Mouse (Mus musculus): ENCODE results near the gene Gtf2f1.

Gtf2f1 gene

GRCm38 (mm10) chr17:56974708-56975240, 36.3 kb downstream of the Gtf2f1 start:
- DNase-seq (ENCODE audit: low spot score), result no peak

- no peak for DNase-seq (ENCODE audit: low spot score)
These were observed 37.0 kb downstream of the Gtf2f1 start for GRCm38 (mm10) chr17:56973956-56974707.

- DNase-seq (ENCODE audit: low spot score), result no peak
These were observed 41.0 kb downstream of the Gtf2f1 start for GRCm38 (mm10) chr17:56970081-56970480.

GRCm38 (mm10) chr17:56969321-56969720, 41.8 kb downstream of the Gtf2f1 start:
- DNase-seq (ENCODE audit: low spot score), result no peak

- no peak for DNase-seq (ENCODE audit: low spot score)
These were observed 47.4 kb downstream of the Gtf2f1 start for GRCm38 (mm10) chr17:56963646-56964045.

- no peak for DNase-seq (ENCODE audit: low spot score)
These were observed 48.3 kb downstream of the Gtf2f1 start for GRCm38 (mm10) chr17:56962642-56963405.

- DNase-seq (ENCODE audit: low spot score), result no peak
These were observed 49.2 kb downstream of the Gtf2f1 start for GRCm38 (mm10) chr17:56961880-56962279.

GRCm38 (mm10) chr17:56958667-56959066, 52.4 kb downstream of the Gtf2f1 start:
- no peak for DNase-seq (ENCODE audit: low spot score)

- DNase-seq (ENCODE audit: low spot score), result no peak
These were observed 53.2 kb downstream of the Gtf2f1 start for GRCm38 (mm10) chr17:56957763-56958429.

- DNase-seq (ENCODE audit: low spot score), result no peak
These were observed 56.2 kb downstream of the Gtf2f1 start for GRCm38 (mm10) chr17:56954871-56955270.

Data from ovary, postnatal 14 days (tissue).